Mouse (Mus musculus) erythroblast, adult 5-6 weeks (primary cell): ENCODE results near the gene St8sia1. TPM values are rescaled to one million over a fixed set of nuclear protein-coding genes. Genes with fewer than 3 reads are reported as not detected.
A peak's percentile ranks its signal among the peaks of the same experiment; 100 is the strongest.
"Not testable (repeated sequence)": the region's sequence is repeated elsewhere in the genome, so short reads cannot be mapped to it uniquely, and the experiment has no call there.

Source experiments
- ATAC-seq: replicated peaks from 2 replicates; pipeline ENCODE4 v1.8.0; 2016; ENCODE audit warnings: moderate number of reproducible peaks, mild to moderate bottlenecking, moderate TSS enrichment, inconsistent platforms; ENCODE audit not compliant: poor library complexity, low FRiP score, severe bottlenecking
- total RNA-seq, 2 experiments: library from RNA; stranded (forward) in 1 of 2; stranded (reverse) in 1 of 2; fragments of 150-400 nt in 1 of 2; fragments of 200-764, 138-1000 nt in 1 of 2; gene quantifications; 2 replicates each; pipeline versions ENCODE4 v1.2.3 to v1.2.4; 2015 to 2017; ENCODE audit warnings: low replicate concordance in 2 of 2

The St8sia1 gene
- total RNA-seq (2015; ENCODE audit: low replicate concordance): not detected in 2 replicates
- total RNA-seq (2017; ENCODE audit: low replicate concordance): not detected in 2 replicates

DNA sequence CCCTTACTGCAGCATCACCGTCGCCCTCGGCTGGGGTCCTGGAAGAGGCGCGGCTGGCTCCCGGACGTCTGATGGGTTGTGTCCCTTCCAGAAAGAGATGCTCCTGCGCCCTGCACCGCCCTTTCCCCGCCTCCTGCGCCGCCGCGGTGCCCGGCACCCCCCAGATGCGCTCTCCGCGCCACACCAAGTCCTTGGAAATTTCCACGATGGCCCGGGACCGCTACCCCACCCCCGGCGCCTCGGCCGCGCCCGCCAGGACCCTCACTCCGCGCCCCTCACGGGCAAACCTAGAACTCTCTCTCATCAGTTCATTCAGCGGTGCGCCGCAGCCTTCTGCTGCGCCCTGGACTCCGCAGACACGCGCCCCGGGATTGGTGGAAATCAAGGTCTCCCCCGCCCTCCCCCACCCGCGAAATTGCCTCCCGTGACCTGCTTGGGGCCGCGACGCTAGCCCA lies at the start of gene St8sia1:
St8sia1 (minus strand) TSS at position 377 of the 455 bp plus-strand sequence.
- ATAC-seq: no peak

DNA sequence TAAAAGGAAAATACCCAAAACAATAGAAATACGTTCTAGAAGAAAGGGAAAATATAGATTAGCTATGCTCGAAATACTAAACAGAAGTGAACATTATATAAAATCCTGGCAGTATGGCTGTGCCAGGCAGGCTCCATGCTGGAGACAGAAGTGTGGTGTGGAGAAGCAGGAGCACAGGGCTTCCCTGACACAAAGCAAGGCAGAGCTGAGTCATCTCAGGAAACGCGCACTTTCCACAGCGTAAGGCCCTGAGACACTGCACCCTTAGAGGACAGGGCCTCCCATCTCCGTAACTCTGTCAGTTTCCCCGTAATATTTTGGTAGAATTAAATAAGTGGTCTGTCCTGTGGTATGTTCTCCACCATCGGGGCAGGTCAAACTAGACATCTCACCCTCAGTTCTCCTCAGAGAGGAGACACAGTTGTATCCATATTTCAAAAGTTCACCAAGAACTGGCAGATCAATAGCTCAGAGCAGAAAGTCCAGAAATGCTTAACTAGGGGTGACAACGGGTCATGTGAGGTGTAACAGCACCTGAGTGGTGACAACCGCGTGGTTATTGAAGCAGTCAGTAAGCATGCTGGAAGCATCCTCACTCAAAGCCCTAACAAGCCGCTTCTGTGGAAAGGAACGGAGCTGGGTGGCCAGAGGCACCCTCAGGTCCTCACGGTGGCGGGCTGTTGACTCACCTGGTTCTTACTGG lies 48.4 kb upstream of the St8sia1 start:
- 0 out of 2 replicates have a peak, but pooled peaks have one; percentile 37 for ATAC-seq

DNA sequence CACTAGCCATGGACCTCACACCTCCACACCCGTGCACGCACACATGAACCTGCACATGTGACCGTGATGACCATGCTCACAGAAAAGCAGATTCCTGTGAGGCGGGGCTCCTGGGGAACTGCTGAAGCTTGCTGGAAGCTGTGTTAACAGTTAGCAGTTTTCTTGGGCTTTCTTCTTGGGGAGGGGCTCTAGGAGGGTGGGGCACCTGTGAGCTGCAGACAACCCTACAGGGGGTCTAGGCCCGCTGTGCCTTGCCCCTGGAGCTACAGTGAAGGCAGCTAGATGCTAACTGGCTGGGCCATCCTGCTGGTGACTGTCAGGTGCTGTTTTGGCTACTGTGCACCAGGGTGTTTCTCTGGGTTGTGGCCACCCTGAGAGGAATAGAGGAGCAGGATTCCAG lies 44.6 kb upstream of the St8sia1 start:
- ATAC-seq: no peak

DNA sequence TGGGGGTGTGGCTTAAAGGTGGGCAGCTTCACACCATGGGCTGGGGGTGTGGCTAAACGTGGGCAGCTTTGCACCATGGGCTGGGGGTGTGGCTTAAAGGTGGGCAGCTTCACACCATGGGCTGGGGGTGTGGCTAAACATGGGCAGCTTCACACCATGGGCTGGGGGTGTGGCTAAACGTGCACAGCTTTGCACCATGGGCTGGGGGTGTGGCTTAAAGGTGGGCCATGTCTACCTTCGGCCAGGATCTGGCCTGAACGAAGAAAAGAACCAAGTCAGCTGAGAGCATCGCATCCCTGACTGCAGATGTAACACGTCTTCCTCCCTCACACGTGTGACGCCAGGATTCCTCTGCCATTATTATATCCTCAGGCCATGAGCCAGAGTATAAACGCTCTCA lies 41.0 kb upstream of the St8sia1 start:
- ATAC-seq: peak; percentile 17; the same call in 1 of the 2 replicates

DNA sequence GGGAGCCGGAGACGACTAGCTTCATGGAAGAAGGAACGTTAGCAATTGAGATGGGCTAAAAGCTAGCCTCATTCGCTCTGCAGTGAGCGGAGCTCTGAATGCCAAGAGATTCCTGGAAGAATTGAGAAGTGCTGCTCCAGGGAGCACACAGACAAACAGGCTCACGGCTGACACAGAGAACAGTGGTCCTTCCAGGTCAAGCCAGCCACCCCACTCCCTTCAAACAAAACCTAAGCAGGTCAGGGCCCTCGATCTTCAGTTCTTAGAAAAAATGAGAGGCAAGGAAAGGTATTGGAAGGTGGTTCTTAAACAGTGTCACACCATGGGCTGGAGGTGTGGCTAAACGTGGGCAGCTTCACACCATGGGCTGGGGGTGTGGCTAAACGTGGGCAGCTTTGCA lies 40.5 kb upstream of the St8sia1 start:
- ATAC-seq: no peak

DNA sequence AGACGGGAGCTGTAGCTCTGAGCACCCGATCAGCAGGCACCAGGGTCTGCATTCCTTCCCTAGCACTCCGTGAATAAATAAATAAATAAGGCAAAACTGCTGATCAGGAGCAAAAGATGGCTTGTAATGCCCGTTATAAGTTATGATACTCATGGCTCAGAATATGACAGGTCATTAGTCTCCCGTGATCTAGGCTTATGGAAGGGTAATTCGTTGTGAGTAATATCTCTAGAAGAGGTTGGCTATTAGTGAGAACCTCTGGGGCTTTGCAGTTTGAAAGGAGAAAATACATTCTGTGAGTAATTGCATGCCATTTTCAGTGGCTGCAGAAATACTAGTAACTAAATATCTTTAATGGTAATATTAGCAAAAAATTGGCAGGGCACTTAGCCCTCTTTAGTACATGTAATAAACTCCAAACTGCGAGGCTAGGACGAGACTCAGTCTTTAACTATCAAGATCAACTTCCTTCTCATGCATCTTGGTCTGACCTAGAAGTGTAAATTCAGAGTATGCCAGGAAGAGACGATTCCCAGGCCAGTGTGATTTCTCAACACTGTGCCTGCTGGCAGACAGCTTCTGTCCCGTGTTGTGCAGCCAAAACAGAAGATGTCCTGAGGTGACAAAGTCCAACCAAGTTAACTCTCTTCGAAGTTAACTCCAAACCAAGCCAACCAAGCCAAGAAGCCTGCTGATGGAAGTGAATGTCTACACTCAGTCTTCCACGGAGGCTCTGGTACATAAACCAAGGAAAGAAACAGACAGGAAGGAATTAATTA lies 34.2 kb upstream of the St8sia1 start:
- no peak for ATAC-seq

DNA sequence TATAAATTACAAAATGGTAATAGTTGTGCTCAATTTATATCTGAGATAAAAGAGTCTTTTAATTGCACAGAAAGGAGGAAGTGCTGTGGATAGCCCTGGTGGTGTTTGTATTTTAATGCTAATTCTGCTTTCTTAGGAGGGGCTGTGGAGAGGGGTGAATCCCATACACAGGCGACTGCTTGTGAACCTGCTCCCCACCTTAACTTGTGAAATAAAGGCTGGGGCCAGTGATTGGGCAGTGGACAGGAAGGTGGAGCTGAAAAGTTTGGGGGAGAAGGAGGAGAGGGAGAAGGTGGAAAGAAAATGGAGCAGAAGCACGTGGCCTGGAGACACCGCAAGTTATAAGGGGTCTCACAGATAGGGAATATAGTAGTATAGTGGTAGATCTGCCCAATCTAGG lies 32.6 kb upstream of the St8sia1 start:
- ATAC-seq: no peak

DNA sequence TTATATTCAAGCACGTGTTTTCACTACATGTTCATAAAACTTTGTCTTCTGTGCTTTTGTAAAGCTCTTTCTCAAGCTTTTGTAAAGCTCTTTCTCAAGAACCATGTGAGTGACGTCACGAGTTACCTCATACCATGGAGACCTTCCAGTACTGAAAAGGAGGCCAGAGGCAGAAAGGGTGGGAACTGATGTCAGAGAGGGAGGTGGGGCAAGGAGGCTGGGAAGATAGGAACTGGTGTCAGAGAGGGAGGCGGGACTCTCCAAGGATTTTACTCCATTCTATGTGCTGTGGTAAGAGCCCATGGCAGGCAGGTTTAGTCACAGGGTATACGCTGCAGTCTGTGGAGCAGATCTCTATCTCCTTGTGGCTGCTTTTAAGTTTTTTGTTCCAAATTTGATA lies 31.3 kb upstream of the St8sia1 start:
- ATAC-seq: no peak

DNA sequence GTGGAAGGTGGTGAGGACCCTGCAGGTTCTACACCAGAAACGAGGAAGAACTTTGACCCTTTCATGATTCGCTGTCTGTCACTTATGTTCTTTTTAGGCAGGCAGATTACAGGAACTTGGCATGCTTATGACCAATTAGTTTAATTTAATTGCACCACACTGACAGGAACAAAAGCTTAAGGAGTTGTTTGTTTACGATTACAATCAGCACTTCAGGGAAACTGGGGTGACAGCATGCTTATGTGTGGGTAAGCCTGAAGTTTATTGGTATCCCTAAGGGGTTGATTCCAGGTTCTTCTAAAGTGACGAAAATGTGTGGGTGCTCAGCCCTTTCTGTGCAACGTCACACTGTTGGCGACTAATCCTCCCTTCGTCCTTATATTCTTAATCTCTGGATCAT lies 30.6 kb upstream of the St8sia1 start:
- no peak for ATAC-seq

DNA sequence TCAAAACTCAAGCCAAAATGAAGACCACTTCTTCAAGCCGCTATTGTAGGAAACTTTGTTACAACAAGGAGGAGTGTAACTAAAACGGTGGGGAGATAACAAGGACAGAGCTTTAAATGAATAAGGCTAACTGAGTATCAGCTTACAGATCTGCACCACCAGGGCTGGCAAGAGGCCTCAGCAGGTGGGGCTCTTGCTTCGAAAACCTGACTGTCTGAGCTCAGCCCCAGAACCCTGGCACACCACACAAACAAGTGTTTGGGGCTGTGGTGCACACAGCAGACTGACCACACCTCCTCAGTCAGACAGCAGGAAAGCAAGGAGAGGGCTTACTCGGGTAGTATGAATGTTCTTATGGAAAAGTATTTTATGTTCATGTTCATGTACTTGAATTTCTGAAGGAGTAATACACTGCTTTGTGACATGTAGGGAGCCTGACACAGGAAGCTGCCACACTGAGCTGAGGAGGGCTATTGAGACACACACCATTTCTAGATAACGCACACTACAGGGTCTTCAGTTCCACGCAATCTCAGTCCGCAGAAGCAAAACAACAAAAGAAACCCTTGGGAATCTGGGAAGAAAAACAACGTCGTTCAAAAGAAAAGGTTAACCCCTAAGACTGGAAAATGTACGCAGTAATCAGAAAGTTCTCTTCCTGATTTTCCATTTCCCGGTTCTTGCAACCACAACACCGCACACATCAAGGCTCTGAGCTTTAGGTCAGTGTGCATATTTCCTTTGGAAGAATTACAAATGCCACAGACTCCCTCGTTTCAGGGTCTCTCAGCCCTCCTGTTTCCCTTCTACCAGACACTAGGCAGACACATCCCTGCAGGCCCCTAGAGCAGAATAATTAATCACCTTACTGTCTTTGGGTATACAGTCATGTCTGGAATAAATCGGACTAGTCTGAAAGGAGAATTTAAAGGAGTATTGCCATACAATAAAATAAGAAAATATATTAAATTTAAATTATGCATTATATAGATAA lies 29.8 kb upstream of the St8sia1 start:
- no peak for ATAC-seq

DNA sequence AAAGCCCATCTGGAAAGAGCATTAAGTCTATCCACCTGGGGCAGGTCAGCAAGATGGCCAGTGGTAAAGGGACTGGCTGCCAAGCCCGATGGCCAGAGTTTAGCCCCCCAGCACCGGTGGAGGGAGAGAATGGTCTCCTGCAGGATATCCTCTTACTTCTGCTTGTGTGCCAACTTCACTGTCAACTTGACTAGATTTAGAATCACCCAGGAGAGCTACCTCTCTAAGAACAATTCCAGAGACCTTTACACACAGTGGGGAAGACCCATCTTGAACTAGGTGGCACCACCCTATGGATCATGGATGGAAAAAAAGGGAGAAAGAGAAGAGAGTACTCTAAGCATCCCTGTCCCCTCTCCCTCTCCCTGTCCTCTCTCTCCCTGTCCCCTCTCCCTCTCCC lies 28.7 kb upstream of the St8sia1 start:
- ATAC-seq: no peak

DNA sequence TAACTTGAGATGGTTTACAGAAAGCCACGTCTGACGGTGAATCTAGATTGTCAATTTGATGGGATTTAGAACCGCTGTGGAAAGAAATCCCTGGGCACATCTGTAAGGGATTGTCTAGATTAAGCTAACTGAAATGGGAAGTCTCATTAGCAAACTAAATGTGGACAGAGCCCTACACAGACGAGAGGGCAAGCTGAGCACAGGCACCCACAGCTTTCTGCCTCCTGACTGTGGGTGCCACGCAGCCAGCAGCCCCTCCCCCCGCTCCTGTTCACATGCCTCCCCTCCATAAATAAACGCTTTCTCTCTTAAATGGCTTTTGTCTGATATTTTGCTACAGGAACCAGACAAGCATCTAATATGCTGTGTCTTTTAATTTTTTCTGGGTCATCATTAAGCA lies 27.8 kb upstream of the St8sia1 start:
- no peak for ATAC-seq

DNA sequence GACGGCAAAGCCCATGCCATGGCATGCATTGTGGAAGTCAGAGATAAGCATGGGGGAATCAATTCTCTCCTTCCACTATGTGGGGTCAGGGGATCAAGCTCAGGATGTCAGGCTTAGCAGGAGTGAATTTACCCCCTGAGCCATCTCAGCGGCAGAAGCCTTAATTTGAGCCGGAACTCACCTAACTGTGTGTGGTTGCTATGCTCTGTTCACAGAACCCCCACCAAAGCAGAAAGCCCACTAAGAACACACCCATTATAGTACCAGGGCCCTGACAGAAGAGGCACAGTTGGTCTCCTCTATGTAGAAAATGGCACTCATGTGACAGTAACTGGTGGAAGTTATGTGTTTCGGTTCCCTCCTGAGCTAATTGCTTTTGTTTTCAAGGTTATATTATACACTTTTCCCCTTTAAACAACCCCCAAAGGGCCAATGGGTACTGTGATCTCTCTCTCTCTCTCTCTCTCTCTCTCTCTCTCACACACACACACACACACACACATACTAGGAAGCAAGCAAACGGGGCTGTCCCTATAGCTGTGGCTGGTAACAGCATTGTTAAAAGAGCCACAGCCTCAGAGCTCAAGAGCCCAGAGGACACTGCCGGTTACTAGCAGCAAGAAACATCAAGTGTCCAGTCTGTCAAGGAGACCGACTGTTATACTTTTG lies 27.3 kb upstream of the St8sia1 start:
- ATAC-seq: no peak

DNA sequence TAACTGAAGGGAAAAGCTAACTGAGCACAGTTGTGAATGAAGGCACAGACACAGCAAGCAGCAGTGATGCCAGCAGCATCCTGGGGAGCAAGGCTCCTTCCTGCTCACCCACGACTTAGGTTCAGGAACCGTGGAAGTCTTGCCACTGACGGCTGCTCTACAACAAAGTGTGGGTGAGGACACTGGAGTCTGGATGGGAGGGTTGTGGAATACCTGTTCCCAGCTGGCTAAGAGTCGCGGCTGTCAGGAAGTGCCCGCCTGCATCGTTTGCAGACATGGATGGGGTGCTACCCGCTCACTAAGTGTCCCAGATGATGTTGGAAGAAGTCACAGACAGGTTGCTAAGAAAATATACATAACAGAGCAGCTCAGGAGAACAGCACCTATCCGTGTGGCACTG lies 26.3 kb upstream of the St8sia1 start:
- ATAC-seq: no peak

DNA sequence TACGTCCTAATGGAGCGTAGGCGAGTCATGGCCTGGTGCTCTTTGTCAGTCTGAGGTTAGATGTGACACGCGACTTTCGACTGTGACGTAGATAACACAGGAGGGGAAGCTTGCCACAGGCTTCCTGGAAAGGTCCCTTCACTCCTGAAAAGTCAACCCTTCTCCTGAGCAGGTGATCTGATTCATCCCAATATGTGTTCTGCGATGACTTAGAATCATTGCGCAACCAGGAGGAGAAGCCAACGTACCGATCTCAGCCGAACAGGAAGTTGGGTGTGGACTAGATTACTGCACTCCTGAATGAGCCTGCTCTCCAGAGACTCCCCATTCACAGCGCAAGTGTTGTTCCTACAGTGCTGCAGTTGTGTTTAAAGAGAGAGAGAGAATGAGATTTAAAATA lies 25.2 kb upstream of the St8sia1 start:
- no peak for ATAC-seq

DNA sequence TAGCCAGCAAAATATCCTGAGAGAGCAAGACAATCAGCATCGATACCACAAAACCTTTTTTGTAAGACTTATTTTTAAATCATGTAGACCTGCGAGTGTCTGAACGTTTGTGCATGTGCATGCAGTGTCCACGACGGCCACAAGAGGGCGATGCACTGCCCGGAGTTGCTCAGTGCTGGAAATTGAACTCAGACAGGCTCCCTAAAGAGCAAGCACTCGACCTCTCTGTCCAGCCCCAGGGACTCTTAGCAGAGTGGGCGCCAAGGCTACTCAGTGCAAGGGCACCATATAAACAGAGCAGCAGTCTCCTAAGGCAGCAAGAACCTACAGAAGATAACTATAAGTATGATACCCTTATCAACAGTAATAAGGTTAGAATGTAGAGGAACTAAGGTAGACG lies 24.5 kb upstream of the St8sia1 start:
- ATAC-seq: peak; percentile 86

DNA sequence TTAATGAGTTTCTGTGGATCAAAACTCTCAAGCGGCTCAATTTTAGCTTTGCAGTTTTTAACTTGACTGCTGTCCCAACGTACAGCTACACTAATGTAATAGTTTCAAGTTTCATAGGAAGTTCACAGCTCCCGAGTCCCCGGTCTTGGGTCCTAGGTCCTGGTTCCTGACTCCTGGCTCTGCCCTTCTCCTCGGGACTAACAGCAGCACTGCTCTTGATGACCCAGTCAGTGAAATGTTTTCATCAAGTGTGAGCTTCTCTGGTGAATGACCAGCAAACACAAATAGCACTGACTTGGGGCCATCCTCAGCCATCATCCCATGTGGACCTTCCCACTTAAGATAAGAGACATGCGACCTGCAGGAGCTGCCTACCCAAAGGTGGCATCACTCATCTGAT lies 24.0 kb upstream of the St8sia1 start:
- no peak for ATAC-seq

DNA sequence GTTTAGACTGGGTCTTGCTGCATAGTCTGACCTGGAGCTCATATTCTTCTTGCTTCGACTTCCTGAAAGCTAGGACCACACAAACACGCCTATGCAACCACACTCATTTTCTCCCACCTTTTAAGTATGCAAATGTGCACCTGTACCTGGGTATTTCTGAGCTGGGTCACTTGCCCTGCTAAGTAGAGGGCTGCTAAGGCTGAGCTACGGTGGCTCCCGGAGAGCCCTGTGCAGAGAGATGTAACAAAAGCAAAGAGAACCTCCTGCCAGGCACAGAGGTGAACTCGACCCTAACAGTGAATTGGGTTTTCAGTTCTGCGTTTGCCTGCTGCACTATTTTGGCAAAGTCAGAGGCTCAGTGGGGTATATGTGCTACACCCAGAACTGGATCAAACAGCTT lies 23.4 kb upstream of the St8sia1 start:
- ATAC-seq: no peak

DNA sequence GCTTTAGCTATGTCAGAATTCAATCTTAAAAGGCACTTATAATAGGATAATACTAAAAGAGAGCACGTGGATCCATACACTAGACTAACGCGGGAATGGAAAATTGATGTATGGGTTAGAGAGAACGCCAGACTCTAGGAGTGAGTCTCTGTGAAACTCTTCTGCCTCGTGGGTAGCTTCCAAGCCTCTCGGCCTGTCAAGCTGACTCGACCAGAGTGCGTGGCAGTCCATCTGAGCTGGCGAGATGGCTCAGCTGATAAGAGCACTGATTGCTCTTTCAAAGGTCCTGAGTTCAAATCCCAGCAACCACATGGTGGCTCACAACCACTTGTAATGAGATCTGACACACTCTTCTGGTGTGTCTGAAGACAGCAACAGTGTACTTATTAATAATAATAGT lies 22.5 kb upstream of the St8sia1 start:
- not testable (repeated sequence) for ATAC-seq
